Mouse (Mus musculus): ENCODE results near the gene Slc25a18.
A peak's percentile ranks its signal among the peaks of the same experiment; 100 is the strongest.
"Not testable (repeated sequence)": the region's sequence is repeated elsewhere in the genome, so short reads cannot be mapped to it uniquely, and the experiment has no call there.

The Slc25a18 gene

GRCm38 (mm10) chr6:120798019-120798418 lies 24.6 kb downstream of the Slc25a18 start:
- no peak for DNase-seq (ENCODE audit: low read depth, low spot score)

- no peak for DNase-seq (ENCODE audit: low read depth, low spot score)
Observed at GRCm38 (mm10) chr6:120798905-120799304, 25.5 kb downstream of the Slc25a18 start.

- DNase-seq (ENCODE audit: low read depth, low spot score), result no peak
Observed at GRCm38 (mm10) chr6:120799581-120800041, 26.2 kb downstream of the Slc25a18 start.

- DNase-seq (ENCODE audit: low read depth, low spot score), result no peak
Observed at GRCm38 (mm10) chr6:120806999-120807737, 33.8 kb downstream of the Slc25a18 start.

GRCm38 (mm10) chr6:120807738-120808081 lies 34.3 kb downstream of the Slc25a18 start:
- no peak for DNase-seq (ENCODE audit: low read depth, low spot score)

- not testable (repeated sequence) for DNase-seq (ENCODE audit: low read depth, low spot score)
Observed at GRCm38 (mm10) chr6:120811999-120812398, 38.6 kb downstream of the Slc25a18 start.

GRCm38 (mm10) chr6:120819294-120819693 lies 45.9 kb downstream of the Slc25a18 start:
- DNase-seq (ENCODE audit: low read depth, low spot score), result no peak

GRCm38 (mm10) chr6:120820144-120820543 lies 46.8 kb downstream of the Slc25a18 start:
- DNase-seq (ENCODE audit: low read depth, low spot score), result no peak

- no peak for DNase-seq (ENCODE audit: low read depth, low spot score)
Observed at GRCm38 (mm10) chr6:120820941-120821340, 47.6 kb downstream of the Slc25a18 start.

- DNase-seq (ENCODE audit: low read depth, low spot score), result no peak
Observed at GRCm38 (mm10) chr6:120821715-120822114, 48.3 kb downstream of the Slc25a18 start.

- DNase-seq (ENCODE audit: low read depth, low spot score), result peak; percentile 92
Observed at GRCm38 (mm10) chr6:120822307-120822928, 49.0 kb downstream of the Slc25a18 start, which contains the start of gene Atp6v1e1. Gene Atp6v1e1 (minus strand): TSS chr6:120822793.

GRCm38 (mm10) chr6:120822937-120823614 lies 49.7 kb downstream of the Slc25a18 start:
- no peak for DNase-seq (ENCODE audit: low read depth, low spot score)

GRCm38 (mm10) chr6:120830056-120830455 lies 56.7 kb downstream of the Slc25a18 start:
- DNase-seq (ENCODE audit: low read depth, low spot score), result no peak

- no peak for DNase-seq (ENCODE audit: low read depth, low spot score)
Observed at GRCm38 (mm10) chr6:120830866-120831608, 57.7 kb downstream of the Slc25a18 start.

GRCm38 (mm10) chr6:120832097-120832496 lies 58.7 kb downstream of the Slc25a18 start:
- DNase-seq (ENCODE audit: low read depth, low spot score), result no peak

GRCm38 (mm10) chr6:120834766-120835321 lies 61.5 kb downstream of the Slc25a18 start:
- no peak for DNase-seq (ENCODE audit: low read depth, low spot score)

- peak; percentile 62 for DNase-seq (ENCODE audit: low read depth, low spot score)
Observed at GRCm38 (mm10) chr6:120835474-120836374, 62.3 kb downstream of the Slc25a18 start, which contains the start of gene Bcl2l13. Gene Bcl2l13 (plus strand): TSS chr6:120836212.

- DNase-seq (ENCODE audit: low read depth, low spot score), result no peak
Observed at GRCm38 (mm10) chr6:120836389-120837151, 63.2 kb downstream of the Slc25a18 start.

GRCm38 (mm10) chr6:120837152-120837530 lies 63.8 kb downstream of the Slc25a18 start:
- DNase-seq (ENCODE audit: low read depth, low spot score), result no peak

- no peak for DNase-seq (ENCODE audit: low read depth, low spot score)
Observed at GRCm38 (mm10) chr6:120840258-120840657, 66.9 kb downstream of the Slc25a18 start.

All from brain, embryonic 18.5 days (tissue).